Mouse (Mus musculus) midbrain, embryonic 11.5 days (tissue): ENCODE results near the gene Cltc. TPM values are rescaled to one million over a fixed set of nuclear protein-coding genes. Genes with fewer than 3 reads are reported as not detected.

Source experiments
- ATAC-seq: fragments of 200-750 bp; cut with Nextera tagmentation; 2 replicates; pipeline ENCODE4 v1.8.0; 2017; ENCODE audit warnings: moderate TSS enrichment, moderate library complexity; ENCODE audit not compliant: low FRiP score
- DNase-seq: peaks from one replicate; pipeline ENCODE4 v3.0.0; 2015; ENCODE audit warnings: low spot score; ENCODE audit errors: missing footprints
- H3K27ac ChIP-seq: fragments of 300-500 bp; sonication (generic); 2 replicates; pipeline ENCODE4 v1.5.1; 2014; ENCODE audit warnings: low read depth, low read length
- H3K27me3 ChIP-seq: fragments of 300-500 bp; sonication (generic); 2 replicates; pipeline ENCODE4 v1.6.1; 2014; ENCODE audit warnings: mild to moderate bottlenecking, low read length, moderate library complexity, mixed read lengths; ENCODE audit not compliant: control insufficient read depth, insufficient read depth
- H3K36me3 ChIP-seq: fragments of 300-500 bp; sonication (generic); 2 replicates; pipeline ENCODE4 v1.6.1; 2014; ENCODE audit warnings: mild to moderate bottlenecking, low read length, moderate library complexity, mixed read lengths; ENCODE audit not compliant: control insufficient read depth, insufficient read depth
- H3K4me1 ChIP-seq: fragments of 300-500 bp; sonication (generic); 2 replicates; pipeline ENCODE4 v1.6.1; 2014; ENCODE audit warnings: low read length; ENCODE audit not compliant: control insufficient read depth, insufficient read depth
- H3K4me2 ChIP-seq: fragments of 300-500 bp; sonication (generic); 2 replicates; pipeline ENCODE4 v1.6.1; 2014; ENCODE audit warnings: mild to moderate bottlenecking, moderate library complexity
- H3K4me3 ChIP-seq: fragments of 300-500 bp; sonication (generic); 2 replicates; pipeline ENCODE4 v1.5.1; 2014; ENCODE audit warnings: low read depth, low read length
- H3K9ac ChIP-seq: fragments of 300-500 bp; sonication (generic); 2 replicates; pipeline ENCODE4 v1.6.1; 2014; ENCODE audit warnings: low read length
- H3K9me3 ChIP-seq: fragments of 300-500 bp; sonication (generic); 2 replicates; pipeline ENCODE4 v1.6.1; 2016; ENCODE audit warnings: low read length; ENCODE audit not compliant: control insufficient read depth
- WGBS: fragments of 180-500 bp; shearing (Covaris S2); extraction: QIAGEN DNeasy Blood & Tissue Kit; methylation state at CpG from one replicate; pipeline ENCODE4 v1.1.7; 2014; 5-methylcytosine and 5-hydroxymethylcytosine counted together
- polyA plus RNA-seq: library from polyadenylated mRNA; unstranded; fragments of >200 nt; fragmentation: Nextera tagmentation; extraction: Ambion mirVana; gene quantifications from 2 replicates; pipeline ENCODE4 v1.2.1, GENCODE M21; 2014

Gene Cltc
- polyA plus RNA-seq, 1 experiment from 2014 or later, result 173 TPM

DNA sequence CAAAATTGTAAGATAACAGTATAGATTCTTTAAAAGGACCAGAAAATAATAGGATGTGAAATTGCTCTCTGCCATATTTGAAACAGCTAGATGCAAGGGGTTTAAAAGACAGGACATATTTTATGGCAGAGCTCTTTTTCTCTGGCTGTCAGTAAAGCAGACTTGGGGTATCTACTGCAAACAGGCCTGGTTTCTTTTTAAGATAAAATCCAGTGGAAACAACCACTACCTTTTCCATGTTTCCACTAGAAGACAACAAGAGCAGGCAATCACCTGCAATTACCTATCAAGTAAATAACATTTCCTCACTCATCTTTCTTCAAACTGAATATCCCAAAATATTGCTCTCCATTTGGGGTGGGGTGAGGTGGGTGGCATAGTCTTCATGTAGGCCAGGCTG lies 93.4 kb downstream of the Cltc start:
- Histone ChIP-seq H3K36me3 (no peaks in the 10 kb centered on the region), H3K4me3 (no peak overlapping the region), H3K27ac (no peak overlapping the region)

DNA sequence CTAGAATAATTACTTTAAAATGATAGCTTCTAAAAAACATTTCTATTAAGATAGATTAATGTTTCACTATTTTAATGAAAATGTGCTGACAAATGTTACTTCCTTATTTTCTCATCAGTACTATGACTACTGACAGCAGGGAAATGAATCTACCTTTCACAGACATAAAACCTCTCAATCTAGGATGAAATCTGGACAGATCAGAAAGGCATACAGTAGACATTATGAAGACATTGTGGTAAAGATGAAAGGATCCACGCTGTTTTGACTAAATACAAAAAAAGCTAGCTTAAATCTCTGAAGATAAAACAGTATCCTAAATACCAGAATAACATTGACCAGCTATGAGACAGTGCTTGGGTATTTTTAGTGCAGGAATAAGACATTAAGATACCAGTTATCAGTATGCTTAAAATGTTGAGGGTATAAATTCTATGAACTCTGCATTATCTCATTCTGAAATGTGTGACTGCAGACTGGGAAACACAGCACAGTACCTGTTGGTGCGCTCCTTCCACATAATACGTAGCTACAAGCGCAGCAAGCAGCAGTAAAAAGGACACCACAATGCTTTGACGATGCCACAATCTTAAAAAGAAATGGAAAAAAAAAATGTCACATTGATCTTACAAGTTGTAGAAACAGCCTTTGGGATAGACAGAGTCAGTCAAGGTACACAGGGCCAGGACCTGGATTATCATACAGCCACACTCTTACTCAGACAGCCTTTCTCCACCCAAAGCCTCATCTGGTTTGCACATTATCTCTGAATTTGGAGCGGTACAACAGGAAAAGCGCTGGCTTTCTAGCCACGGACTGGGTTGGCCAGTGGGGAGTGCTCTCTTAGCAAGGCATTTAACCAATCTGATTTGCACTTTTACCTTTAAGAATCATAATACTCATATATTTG lies 94.1 kb downstream of the Cltc start:
- 90% methylated on average over 8 of the region's 8 CpGs for WGBS
- Histone ChIP-seq H3K4me3 (no peak overlapping the region), H3K36me3 (no peaks in the 10 kb centered on the region), H3K9ac (no peak overlapping the region), H3K4me1 (no peaks in the 10 kb centered on the region), H3K27me3 (no peaks in the 10 kb centered on the region), H3K4me2 (no peak overlapping the region), H3K9me3 (no peaks in the 10 kb centered on the region), H3K27ac (no peak overlapping the region)
- DNase-seq, result no peak
- no peak for ATAC-seq

More for the DNA sequence above, 93.4 kb downstream of the Cltc start:
- H3K4me1 ChIP-seq, result no peaks in the 10 kb centered on the region
- no peak overlapping the region for H3K4me2 ChIP-seq
- H3K9me3 ChIP-seq, result no peaks in the 10 kb centered on the region
- no peak for DNase-seq
- no peak for ATAC-seq
- no peak overlapping the region for H3K9ac ChIP-seq
- no peaks in the 10 kb centered on the region for H3K27me3 ChIP-seq

DNA sequence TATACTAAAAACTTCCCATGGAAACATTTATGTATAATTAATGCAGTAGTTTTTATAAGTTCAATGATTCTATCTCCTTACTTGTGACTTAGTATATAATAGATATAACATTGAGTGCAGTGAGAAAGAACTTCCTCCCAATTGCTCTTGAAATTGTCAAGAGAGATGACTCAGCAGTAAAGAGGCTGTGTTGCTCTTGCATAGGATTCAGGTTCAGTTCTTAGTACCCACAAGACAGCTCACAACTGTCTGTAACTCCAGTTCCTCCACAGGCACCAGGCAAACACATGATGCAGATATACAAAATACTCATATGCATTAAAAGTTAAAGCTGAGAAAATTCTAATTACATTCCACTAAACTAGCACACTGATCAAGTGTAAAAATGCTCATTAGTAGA lies 99.5 kb downstream of the Cltc start:
- Histone ChIP-seq H3K4me1 (no peaks in the 10 kb centered on the region), H3K4me2 (no peak overlapping the region), H3K9ac (no peak overlapping the region), H3K4me3 (no peak overlapping the region), H3K36me3 (no peaks in the 10 kb centered on the region), H3K27me3 (no peaks in the 10 kb centered on the region), H3K9me3 (no peaks in the 10 kb centered on the region), H3K27ac (no peak overlapping the region)
- no peak for ATAC-seq
- DNase-seq, result no peak

DNA sequence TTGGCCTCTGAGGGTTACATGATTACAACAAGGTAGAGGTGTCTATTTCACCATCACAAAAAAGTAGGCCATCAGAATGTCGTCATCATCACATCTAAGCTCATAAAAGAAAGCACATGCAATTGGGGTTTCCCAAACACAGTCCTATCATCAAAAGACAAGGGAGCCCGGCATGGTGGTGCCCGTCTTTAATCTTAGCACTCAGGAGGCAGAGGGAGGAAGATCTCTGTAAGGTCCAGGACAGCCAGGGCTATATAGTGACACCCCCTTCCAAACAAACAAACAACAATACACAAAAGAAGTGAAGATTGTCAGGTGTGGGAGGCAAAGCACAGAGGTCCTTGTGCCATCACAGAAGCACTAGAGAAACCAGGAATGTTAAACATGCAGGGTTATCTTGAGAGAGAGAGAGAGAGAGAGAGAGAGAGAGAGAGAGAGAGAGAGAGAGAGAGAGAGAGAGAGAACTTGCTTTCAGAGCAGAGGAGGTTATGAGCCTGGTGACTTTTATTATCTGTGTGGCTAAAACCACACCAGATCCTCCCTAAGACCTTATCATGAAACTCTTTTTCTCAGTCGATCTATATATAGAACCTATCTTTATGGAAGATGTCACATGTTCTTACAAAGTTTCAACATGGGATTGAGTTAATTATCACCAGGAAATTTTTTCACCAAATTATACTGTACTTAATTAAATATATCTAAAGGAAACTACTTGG lies 100.4 kb downstream of the Cltc start:
- no peak overlapping the region for H3K27ac ChIP-seq
- no peaks in the 10 kb centered on the region for H3K9me3 ChIP-seq
- WGBS, result 91% methylated on average over 4 of the region's 4 CpGs
- no peaks in the 10 kb centered on the region for H3K4me1 ChIP-seq
- no peaks in the 10 kb centered on the region for H3K27me3 ChIP-seq
- no peak overlapping the region for H3K4me2 ChIP-seq
- H3K9ac ChIP-seq, result no peak overlapping the region
- H3K36me3 ChIP-seq, result no peaks in the 10 kb centered on the region
- no peak for ATAC-seq
- DNase-seq, result no peak
- no peak overlapping the region for H3K4me3 ChIP-seq

DNA sequence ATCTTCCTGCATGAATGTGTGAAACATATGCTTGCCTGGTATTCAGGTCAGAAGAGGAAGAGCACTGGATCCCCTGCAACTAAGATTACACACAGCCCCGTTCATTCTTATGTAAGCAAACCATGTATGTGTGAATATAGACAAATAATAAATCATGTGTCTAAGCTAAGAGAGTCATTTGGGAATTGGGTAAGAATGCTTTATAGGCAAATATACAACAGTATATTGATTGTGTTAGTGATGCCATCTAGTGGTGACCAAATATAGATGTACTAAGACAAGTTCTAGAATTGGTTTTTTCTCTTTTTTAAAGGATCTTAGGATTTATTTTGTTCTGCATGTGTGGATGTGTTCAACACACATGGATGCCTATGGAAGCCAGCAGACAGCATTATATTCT lies 101.7 kb downstream of the Cltc start:
- WGBS, result 91% methylated on average over 1 of the region's 1 CpGs

DNA sequence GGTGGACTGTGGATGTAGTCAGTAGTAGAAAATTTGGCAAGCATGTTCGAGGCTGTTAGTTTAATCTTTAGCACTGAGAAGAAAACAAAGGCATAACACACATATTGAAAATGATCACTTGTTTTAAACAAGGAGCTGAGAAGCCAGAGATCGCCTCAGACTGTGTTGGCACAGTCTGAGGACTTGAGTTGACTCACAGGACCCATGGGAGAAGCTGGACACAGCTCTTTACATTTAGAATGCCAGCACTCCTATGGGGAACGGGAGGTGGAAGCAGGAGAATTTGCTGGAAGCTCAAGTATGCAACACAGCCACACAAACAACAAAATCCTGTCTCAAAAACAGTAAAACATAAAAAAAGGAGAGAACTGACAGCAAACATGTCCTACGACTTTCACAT lies 103.3 kb downstream of the Cltc start:
- Histone ChIP-seq H3K27ac (no peak overlapping the region), H3K27me3 (no peaks in the 10 kb centered on the region), H3K36me3 (no peaks in the 10 kb centered on the region), H3K4me2 (no peak overlapping the region), H3K9me3 (no peaks in the 10 kb centered on the region), H3K4me1 (no peaks in the 10 kb centered on the region), H3K9ac (no peak overlapping the region), H3K4me3 (no peak overlapping the region)
- 88% methylated on average over 4 of the region's 4 CpGs for WGBS
- DNase-seq (no peak), ATAC-seq (no peak)

More for the DNA sequence above, 101.7 kb downstream of the Cltc start:
- Histone ChIP-seq H3K36me3 (no peaks in the 10 kb centered on the region), H3K9me3 (no peaks in the 10 kb centered on the region), H3K4me1 (no peaks in the 10 kb centered on the region), H3K27me3 (no peaks in the 10 kb centered on the region), H3K4me2 (no peak overlapping the region), H3K9ac (no peak overlapping the region), H3K4me3 (no peak overlapping the region), H3K27ac (no peak overlapping the region)
- no peak for ATAC-seq
- DNase-seq, result peak; percentile 89

DNA sequence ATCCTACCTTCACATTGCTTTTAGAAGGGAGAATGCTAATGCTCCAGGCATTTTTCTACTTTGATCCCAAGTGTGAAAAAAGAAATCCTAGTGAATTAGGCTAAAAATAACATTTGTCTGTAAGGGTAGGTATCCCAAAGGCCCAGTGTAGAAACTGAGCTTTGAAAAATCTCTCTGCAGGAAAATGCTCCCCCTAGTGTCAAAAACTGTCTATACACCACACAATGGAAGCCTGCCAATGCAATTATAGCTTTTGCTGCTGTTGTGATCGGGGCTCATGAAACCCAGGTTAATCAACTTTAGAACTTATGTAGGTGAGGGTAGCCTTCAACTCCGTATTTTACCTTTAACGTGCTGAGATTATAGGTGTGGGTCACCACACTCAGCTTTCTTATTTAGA lies 103.9 kb downstream of the Cltc start:
- H3K4me3 ChIP-seq, result no peak overlapping the region
- 53% methylated on average over 3 of the region's 3 CpGs for WGBS
- H3K4me1 ChIP-seq, result no peaks in the 10 kb centered on the region
- H3K4me2 ChIP-seq, result no peak overlapping the region
- no peak for ATAC-seq
- H3K9ac ChIP-seq, result no peak overlapping the region
- peak; percentile 93 for DNase-seq
- no peaks in the 10 kb centered on the region for H3K36me3 ChIP-seq
- no peak overlapping the region for H3K27ac ChIP-seq
- H3K27me3 ChIP-seq, result no peaks in the 10 kb centered on the region
- no peaks in the 10 kb centered on the region for H3K9me3 ChIP-seq

DNA sequence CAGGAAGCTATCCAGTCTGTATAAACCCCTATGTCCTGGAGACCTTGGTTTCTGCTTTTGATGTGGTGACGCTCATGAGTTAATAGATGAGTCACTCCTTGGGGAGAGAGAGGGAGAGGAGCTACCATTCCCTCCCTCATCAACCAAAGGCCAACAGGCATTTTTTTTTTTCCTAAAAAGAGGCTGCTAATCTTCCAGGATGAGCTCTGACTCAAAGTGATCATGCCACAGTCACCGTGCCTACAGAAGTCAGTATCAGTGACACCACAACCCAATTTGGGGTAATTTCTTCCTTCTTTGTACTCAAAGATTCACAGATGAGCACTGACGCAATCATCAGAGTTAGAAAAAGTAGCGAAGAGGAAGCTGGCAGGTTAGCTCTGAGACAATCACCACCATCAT lies 104.8 kb downstream of the Cltc start:
- Histone ChIP-seq H3K4me2 (no peak overlapping the region), H3K9me3 (no peaks in the 10 kb centered on the region), H3K4me1 (no peaks in the 10 kb centered on the region), H3K27ac (no peak overlapping the region), H3K36me3 (no peaks in the 10 kb centered on the region), H3K27me3 (no peaks in the 10 kb centered on the region), H3K4me3 (no peak overlapping the region), H3K9ac (no peak overlapping the region)
- 95% methylated on average over 4 of the region's 4 CpGs for WGBS
- DNase-seq (no peak), ATAC-seq (no peak)

DNA sequence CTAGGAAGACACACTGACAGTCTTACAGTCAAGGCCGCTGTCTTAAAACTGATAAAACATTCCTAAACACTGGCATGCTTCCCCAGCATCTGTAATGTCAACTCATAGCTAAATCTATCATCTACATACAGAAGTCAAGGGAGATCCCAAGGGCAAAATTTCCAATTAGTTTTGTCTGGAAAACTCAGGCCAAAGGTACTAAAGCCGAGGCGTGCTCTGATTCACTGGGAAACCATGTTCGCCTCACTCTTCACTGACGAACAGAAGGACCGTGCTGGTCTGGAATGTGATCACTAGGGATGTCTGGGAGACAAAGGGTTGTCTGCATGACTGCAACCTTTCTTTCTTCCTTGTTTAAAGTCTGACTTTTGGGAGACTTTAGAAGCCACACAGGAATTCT lies 106.7 kb downstream of the Cltc start:
- H3K4me3 ChIP-seq, result no peak overlapping the region
- DNase-seq (no peak), ATAC-seq (no peak)
- no peaks in the 10 kb centered on the region for H3K36me3 ChIP-seq
- H3K27me3 ChIP-seq, result no peaks in the 10 kb centered on the region
- H3K4me1 ChIP-seq, result no peaks in the 10 kb centered on the region
- H3K9me3 ChIP-seq, result no peaks in the 10 kb centered on the region
- H3K9ac ChIP-seq, result no peak overlapping the region
- no peak overlapping the region for H3K4me2 ChIP-seq
- no peak overlapping the region for H3K27ac ChIP-seq
- 52% methylated on average over 6 of the region's 6 CpGs for WGBS
